Mouse (Mus musculus): ENCODE measurements around the gene Uqcrh. TPM values are rescaled to one million over a fixed set of nuclear protein-coding genes. Genes with fewer than 3 reads are reported as not detected.
A peak's percentile ranks its signal among the peaks of the same experiment; 100 is the strongest.

Uqcrh gene
- total and polyA plus RNA-seq, 3 experiments: 736 to 1,969 (median 1,648) TPM

DNA sequence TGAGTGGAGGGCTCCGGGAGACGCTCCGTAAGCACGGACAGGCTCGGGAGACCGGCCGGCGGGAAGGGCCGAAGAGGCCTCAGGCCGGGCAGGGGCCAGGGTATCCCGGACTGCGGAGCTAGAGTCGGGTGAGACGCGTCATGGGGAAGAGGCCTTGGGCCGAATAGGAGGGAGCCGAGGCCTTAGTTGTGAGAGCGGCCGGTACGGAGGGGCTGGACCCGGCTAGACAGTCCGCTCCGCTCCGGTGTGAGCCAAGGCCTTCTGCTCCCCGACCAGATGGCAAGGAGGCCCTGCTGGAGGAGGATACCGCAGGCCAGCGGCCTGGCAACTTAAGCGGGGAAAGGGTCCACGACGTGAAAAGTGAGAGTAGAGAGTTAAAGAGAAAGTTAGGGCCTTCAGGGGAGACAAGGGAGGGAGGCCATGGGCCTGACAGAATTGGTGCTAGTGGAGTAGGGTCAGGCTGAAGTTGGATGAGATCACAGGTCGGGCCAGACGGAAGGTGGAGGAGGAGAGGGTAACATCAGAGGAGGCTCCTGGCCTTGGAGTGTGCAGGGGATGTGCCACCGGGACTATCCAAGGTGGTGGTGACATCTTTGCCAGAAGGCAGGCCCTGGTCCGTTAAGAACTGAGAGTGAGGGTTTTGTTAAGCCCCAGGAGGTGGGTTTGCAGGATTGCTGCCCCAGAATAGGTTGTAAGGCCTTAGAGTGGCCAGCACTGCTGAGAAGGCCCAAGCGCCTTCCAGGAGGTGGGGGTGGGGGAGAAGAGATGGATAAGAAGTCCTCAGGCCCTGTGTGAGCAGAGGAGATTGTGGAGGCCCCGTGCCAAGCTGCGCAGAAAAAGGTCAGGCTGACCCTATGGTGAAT is 1.7 kb upstream of the Uqcrh start:
- Histone ChIP-seq H3K4me3 (peak overlapping the region; percentile 97), H3K36me3 (ENCODE audit: control insufficient read depth, insufficient read depth, low read length) (peaks cover 10% of the 10 kb centered on the region), H3K9ac (ENCODE audit: low read depth, low read length) (peak overlapping the region; percentile 91), H3K27ac (peak overlapping the region; percentile 96), H3K4me1 (ENCODE audit: control insufficient read depth, insufficient read depth, low read length) (peaks cover 12% of the 10 kb centered on the region), H3K27me3 (ENCODE audit: control insufficient read depth, insufficient read depth, low read length) (no peaks in the 10 kb centered on the region), H3K79me2 (replicated peaks; ENCODE audit: control insufficient read depth, insufficient read depth, low read length) (peaks cover 2% of the 10 kb centered on the region; the same call in 1 of the 2 replicates)
- intact Hi-C loops (cut with DNase I): loop anchor here (1.0 to 5.0 kb wide), 2 partner anchors 23 to 71 kb away; partner anchors contain the start of gene Nsun4
- WGBS: 1% methylated on average over 36 of the region's 37 CpGs
- peak; percentile 63 to 70 for DNase-seq
- TF ChIP-seq POLR2A (IDR thresholded peaks at IDR 0.05; ENCODE audit: insufficient read depth, low read depth, low read length) (no peak), CTCF (IDR thresholded peaks at IDR 0.05) (no peak), EP300 (IDR thresholded peaks at IDR 0.05; ENCODE audit: insufficient read depth, low read depth, low read length) (no peak)

GRCm38 (mm10) chr4:116075631-116076368 is 929 bp upstream of the Uqcrh start:
- peak; percentile 84 for DNase-seq
- TF ChIP-seq CTCF (IDR thresholded peaks at IDR 0.05): peak; percentile 74
- TF ChIP-seq EP300 (IDR thresholded peaks at IDR 0.05; ENCODE audit: insufficient read depth, low read depth, low read length): no peak
- H3K27me3 ChIP-seq (ENCODE audit: control insufficient read depth, insufficient read depth, low read length): no peaks in the 10 kb centered on the region
- intact Hi-C loops (cut with DNase I): loop anchor here (5.0 kb wide), 1 partner anchor 72 kb away; no protein-coding TSS in a partner anchor
- peaks cover 12% of the 10 kb centered on the region for H3K36me3 ChIP-seq (ENCODE audit: control insufficient read depth, insufficient read depth, low read length)
- peaks cover 13% of the 10 kb centered on the region for H3K4me1 ChIP-seq (ENCODE audit: control insufficient read depth, insufficient read depth, low read length)
- WGBS: under 1% methylated on average over 76 of the region's 77 CpGs
- peak overlapping the region; percentile 97 for H3K4me3 ChIP-seq
- peak overlapping the region; percentile 91 for H3K9ac ChIP-seq (ENCODE audit: low read depth, low read length)
- peaks cover 2% of the 10 kb centered on the region; the same call in 1 of the 2 replicates for H3K79me2 ChIP-seq (replicated peaks; ENCODE audit: control insufficient read depth, insufficient read depth, low read length)
- H3K27ac ChIP-seq: peak overlapping the region; percentile 96

GRCm38 (mm10) chr4:116074145-116074675 is 661 bp downstream of the Uqcrh start:
- intact Hi-C loops (cut with DNase I): no loop called here
- no peaks in the 10 kb centered on the region for H3K27me3 ChIP-seq (ENCODE audit: control insufficient read depth, insufficient read depth, low read length)

DNA sequence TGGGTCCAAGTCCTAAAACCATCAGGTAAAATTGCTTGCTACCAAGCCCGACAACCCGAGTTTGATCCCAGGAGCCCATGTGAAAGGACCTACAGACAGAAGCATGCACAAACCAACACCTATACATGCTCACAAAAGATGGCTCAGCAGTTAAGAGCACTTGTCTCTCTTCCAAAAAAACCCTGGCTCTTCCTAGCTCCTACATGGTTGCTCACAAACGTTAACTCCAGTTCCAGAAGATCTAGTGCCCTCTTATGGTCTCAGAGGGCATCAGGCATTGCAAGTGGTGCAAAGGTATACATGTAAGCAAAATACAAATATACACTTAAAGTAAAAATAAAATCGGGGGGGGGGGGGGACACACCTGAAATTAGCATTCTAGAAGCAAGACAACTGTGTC is 1.7 kb downstream of the Uqcrh start:
- TF ChIP-seq CTCF (IDR thresholded peaks at IDR 0.05): peak; percentile 48
- TF ChIP-seq POLR2A (IDR thresholded peaks at IDR 0.05; ENCODE audit: insufficient read depth, low read depth, low read length): no peak
- DNase-seq: no peak
- Histone ChIP-seq H3K4me1 (ENCODE audit: control insufficient read depth, insufficient read depth, low read length) (peaks cover 13% of the 10 kb centered on the region), H3K9ac (ENCODE audit: low read depth, low read length) (no peak overlapping the region), H3K36me3 (ENCODE audit: control insufficient read depth, insufficient read depth, low read length) (peaks cover 32% of the 10 kb centered on the region), H3K79me2 (replicated peaks; ENCODE audit: control insufficient read depth, insufficient read depth, low read length) (peaks cover 2% of the 10 kb centered on the region; the same call in 1 of the 2 replicates), H3K27ac (no peak overlapping the region), H3K4me3 (peak overlapping the region; percentile 97), H3K27me3 (ENCODE audit: control insufficient read depth, insufficient read depth, low read length) (no peaks in the 10 kb centered on the region)
- intact Hi-C loops (cut with DNase I): no loop called here
- WGBS: 31% methylated on average over 4 of the region's 4 CpGs

More at GRCm38 (mm10) chr4:116074145-116074675, 661 bp downstream of the Uqcrh start:
- H3K79me2 ChIP-seq (replicated peaks; ENCODE audit: control insufficient read depth, insufficient read depth, low read length): peaks cover 2% of the 10 kb centered on the region; the same call in 1 of the 2 replicates
- peak overlapping the region; percentile 77 for H3K9ac ChIP-seq (ENCODE audit: low read depth, low read length)
- H3K36me3 ChIP-seq (ENCODE audit: control insufficient read depth, insufficient read depth, low read length): peaks cover 26% of the 10 kb centered on the region
- peak overlapping the region; percentile 96 for H3K27ac ChIP-seq
- TF ChIP-seq CTCF (IDR thresholded peaks at IDR 0.05): peak; percentile 49
- no peak for TF ChIP-seq EP300 (IDR thresholded peaks at IDR 0.05; ENCODE audit: insufficient read depth, low read depth, low read length)
- no peak for DNase-seq
- peaks cover 13% of the 10 kb centered on the region for H3K4me1 ChIP-seq (ENCODE audit: control insufficient read depth, insufficient read depth, low read length)
- H3K4me3 ChIP-seq: peak overlapping the region; percentile 97
- WGBS: under 1% methylated on average over 8 of the region's 8 CpGs

GRCm38 (mm10) chr4:116070116-116070515 is 4.8 kb downstream of the Uqcrh start:
- Histone ChIP-seq H3K4me3 (no peak overlapping the region), H3K9ac (ENCODE audit: low read depth, low read length) (no peak overlapping the region), H3K79me2 (replicated peaks; ENCODE audit: control insufficient read depth, insufficient read depth, low read length) (no peaks in the 10 kb centered on the region; the same call in 1 of the 2 replicates), H3K4me1 (ENCODE audit: control insufficient read depth, insufficient read depth, low read length) (peaks cover 5% of the 10 kb centered on the region), H3K27me3 (ENCODE audit: control insufficient read depth, insufficient read depth, low read length) (no peaks in the 10 kb centered on the region), H3K27ac (no peak overlapping the region), H3K36me3 (ENCODE audit: control insufficient read depth, insufficient read depth, low read length) (peaks cover 33% of the 10 kb centered on the region)
- intact Hi-C loops (cut with DNase I): no loop called here
- no peak for DNase-seq
- 30% methylated on average over 6 of the region's 6 CpGs for WGBS
- TF ChIP-seq POLR2A (IDR thresholded peaks at IDR 0.05; ENCODE audit: insufficient read depth, low read depth, low read length): no peak
- TF ChIP-seq EP300 (IDR thresholded peaks at IDR 0.05; ENCODE audit: insufficient read depth, low read depth, low read length): no peak
- TF ChIP-seq CTCF (IDR thresholded peaks at IDR 0.05): no peak
